Mouse (Mus musculus) embryonic facial prominence, embryonic 11.5 days (tissue): Measurements from ENCODE around the gene Cd300c. TPM values are rescaled to one million over a fixed set of nuclear protein-coding genes. Genes with fewer than 3 reads are reported as not detected.
A peak's percentile ranks its signal among the peaks of the same experiment; 100 is the strongest.
"Not testable (repeated sequence)": the region's sequence is repeated elsewhere in the genome, so short reads cannot be mapped to it uniquely, and the experiment has no call there.

Experiments
- ATAC-seq: fragments of 200-750 bp; cut with Nextera tagmentation; replicated peaks from 2 replicates; pipeline ENCODE4 v1.8.0; 2017; ENCODE audit warnings: low read depth; ENCODE audit not compliant: insufficient number of reproducible peaks, low FRiP score, low TSS enrichment
- DNase-seq: peaks from one replicate; pipeline ENCODE4 v3.0.0-alpha.2; 2015; ENCODE audit warnings: low spot score
- H3K27ac ChIP-seq: fragments of 300-500 bp; sonication (generic); replicated peaks from 2 replicates; pipeline ENCODE4 v1.5.1; 2014; ENCODE audit warnings: mild to moderate bottlenecking, low read depth, low read length, control low read depth
- H3K27me3 ChIP-seq: fragments of 300-500 bp; sonication (generic); 2 replicates; pipeline ENCODE4 v1.6.1; 2014; ENCODE audit warnings: mild to moderate bottlenecking, low read length, moderate library complexity, mixed read lengths; ENCODE audit not compliant: control insufficient read depth, insufficient read depth
- H3K36me3 ChIP-seq: fragments of 300-500 bp; sonication (generic); replicated peaks from 2 replicates; pipeline ENCODE4 v1.6.1; 2014; ENCODE audit warnings: low read depth, mild to moderate bottlenecking, low read length, moderate library complexity, mixed read lengths; ENCODE audit not compliant: control insufficient read depth, insufficient read depth
- H3K4me1 ChIP-seq: fragments of 300-500 bp; sonication (generic); 2 replicates; pipeline ENCODE4 v1.6.1; 2014; ENCODE audit warnings: low read length, mixed read lengths; ENCODE audit not compliant: control insufficient read depth, insufficient read depth
- H3K4me2 ChIP-seq: fragments of 300-500 bp; sonication (generic); 2 replicates; pipeline ENCODE4 v1.6.1; 2014; ENCODE audit warnings: low read depth, mild to moderate bottlenecking, control low read depth, low read length, moderate library complexity
- H3K4me3 ChIP-seq: fragments of 300-500 bp; sonication (generic); 2 replicates; pipeline ENCODE4 v1.5.1; 2014; ENCODE audit warnings: low read depth, low read length, control low read depth
- H3K9ac ChIP-seq: fragments of 300-500 bp; sonication (generic); replicated peaks from 2 replicates; pipeline ENCODE4 v1.6.1; 2014; ENCODE audit warnings: mild to moderate bottlenecking, control low read depth, low read length
- H3K9me3 ChIP-seq: fragments of 300-500 bp; sonication (generic); replicated peaks from 2 replicates; pipeline ENCODE4 v1.6.1; 2016; ENCODE audit warnings: mild to moderate bottlenecking, low read length, inconsistent platforms, mixed read lengths; ENCODE audit not compliant: control insufficient read depth
- whole genome bisulfite sequencing: fragments of 180-500 bp; shearing (Covaris S2); extraction: QIAGEN DNeasy Blood & Tissue Kit; methylation state at CpG from one replicate; pipeline ENCODE4 v1.1.7; 2014; 5-methylcytosine and 5-hydroxymethylcytosine counted together
- polyA plus RNA-seq: library from polyadenylated mRNA; unstranded; fragments of >200 nt; fragmentation: Nextera tagmentation; extraction: Ambion mirVana; gene quantifications from 2 replicates; pipeline ENCODE4 v1.2.1, GENCODE M21; 2014

Gene Cd300c
- polyA plus RNA-seq, 1 experiment from 2014 or later, result not detected

DNA sequence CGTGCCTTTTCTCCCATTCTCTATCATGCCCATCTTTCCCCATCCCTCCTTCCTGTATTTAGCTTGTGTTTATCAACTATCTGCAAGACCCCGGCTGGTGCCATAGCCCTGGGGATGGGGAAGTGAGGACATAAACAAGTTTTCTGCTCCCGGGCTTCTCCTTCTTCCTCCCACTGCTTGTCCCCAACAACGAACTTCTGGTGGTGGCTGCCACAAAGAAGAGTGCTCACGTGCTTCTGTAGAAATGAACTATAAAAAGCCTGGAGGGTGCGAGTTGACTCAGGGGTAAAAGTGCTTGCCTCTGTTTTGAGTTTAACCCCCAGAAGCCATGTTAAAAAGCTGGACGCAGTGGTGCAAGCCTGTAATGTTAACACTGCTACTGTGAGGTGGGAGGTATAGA, 54.0 kb downstream of the Cd300c start:
- DNase-seq, result no peak

DNA sequence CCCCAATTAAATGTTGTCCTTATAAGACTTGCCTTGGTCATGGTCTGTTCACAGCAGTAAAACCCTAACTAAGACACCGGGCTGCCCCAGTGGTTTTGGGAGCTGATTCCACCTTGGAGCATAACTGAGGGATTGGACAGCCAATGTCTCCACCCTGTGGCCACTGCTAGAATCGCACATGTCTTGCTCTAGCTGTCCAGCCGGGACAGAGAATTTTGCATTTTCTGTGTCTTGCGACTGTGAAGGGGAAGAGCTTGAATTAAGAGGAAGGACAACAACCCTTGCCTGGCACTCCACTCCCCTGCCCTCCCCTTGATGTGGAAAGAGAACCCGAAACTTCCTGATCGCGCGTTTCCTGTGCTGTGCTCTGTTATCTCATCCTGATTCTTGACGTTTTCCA, 56.1 kb downstream of the Cd300c start:
- peak; percentile 89 for DNase-seq
- Histone ChIP-seq H3K4me3 (no peak overlapping the region), H3K4me1 (no peaks in the 10 kb centered on the region), H3K36me3 (no peaks in the 10 kb centered on the region), H3K27me3 (no peaks in the 10 kb centered on the region), H3K27ac (no peak overlapping the region), H3K4me2 (no peak overlapping the region), H3K9ac (no peak overlapping the region), H3K9me3 (no peaks in the 10 kb centered on the region)
- WGBS, result 16% methylated on average over 9 of the region's 9 CpGs
- ATAC-seq, result no peak

More for the DNA sequence above, 54.0 kb downstream of the Cd300c start:
- no peak for ATAC-seq
- no peaks in the 10 kb centered on the region for H3K27me3 ChIP-seq
- no peak overlapping the region for H3K27ac ChIP-seq
- no peaks in the 10 kb centered on the region for H3K4me1 ChIP-seq
- 48% methylated on average over 7 of the region's 7 CpGs for WGBS
- no peak overlapping the region for H3K4me2 ChIP-seq
- no peak overlapping the region for H3K9ac ChIP-seq
- no peak overlapping the region for H3K4me3 ChIP-seq
- H3K9me3 ChIP-seq, result no peaks in the 10 kb centered on the region
- H3K36me3 ChIP-seq, result no peaks in the 10 kb centered on the region

DNA sequence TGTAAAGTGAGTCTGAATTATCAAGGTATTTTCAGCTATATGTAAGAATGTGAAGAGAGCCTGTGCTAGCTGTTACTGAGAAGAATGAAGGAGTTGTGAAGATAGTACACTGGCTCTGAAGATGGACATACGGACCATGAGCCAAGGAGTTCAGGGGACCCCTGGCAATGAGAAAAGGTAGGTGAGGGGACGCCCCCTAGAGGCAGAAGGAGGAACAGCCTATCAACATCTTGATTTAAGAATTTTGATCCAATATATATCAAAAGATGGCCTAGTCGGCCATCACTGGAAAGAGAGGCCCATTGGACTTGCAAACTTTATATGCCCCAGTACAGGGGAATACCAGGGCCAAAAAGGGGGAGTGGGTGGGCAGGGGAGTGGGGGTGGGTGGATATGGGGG, 59.4 kb downstream of the Cd300c start:
- not testable (repeated sequence) for H3K9me3 ChIP-seq, H3K27me3 ChIP-seq, H3K4me2 ChIP-seq, H3K36me3 ChIP-seq, DNase-seq, H3K9ac ChIP-seq, H3K4me1 ChIP-seq, ATAC-seq, H3K27ac ChIP-seq, H3K4me3 ChIP-seq
- 35% methylated on average over 3 of the region's 3 CpGs for WGBS

DNA sequence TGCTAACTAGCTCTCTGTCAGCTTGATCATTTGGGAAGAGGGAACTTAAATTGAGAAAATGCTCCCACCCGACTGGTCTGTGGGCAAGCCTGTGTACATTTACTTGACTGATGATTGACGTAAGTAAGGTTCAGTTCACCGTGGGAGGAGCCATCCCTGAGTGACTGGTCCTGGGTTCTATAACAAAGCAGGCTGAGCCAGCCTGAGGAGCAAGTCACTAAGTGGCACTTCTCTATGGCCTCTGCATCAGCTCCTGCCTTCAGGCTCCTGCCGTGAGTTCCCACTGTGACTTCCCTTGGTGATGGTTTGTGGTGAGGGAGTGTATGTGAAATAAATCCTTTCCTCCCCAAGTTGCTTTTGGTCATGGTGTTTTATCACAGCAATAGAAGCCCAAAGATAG, 60.9 kb downstream of the Cd300c start:
- Histone ChIP-seq H3K27me3 (no peaks in the 10 kb centered on the region), H3K9ac (no peak overlapping the region), H3K36me3 (no peaks in the 10 kb centered on the region), H3K4me2 (no peak overlapping the region), H3K9me3 (no peaks in the 10 kb centered on the region), H3K27ac (no peak overlapping the region), H3K4me1 (no peaks in the 10 kb centered on the region), H3K4me3 (no peak overlapping the region)
- 42% methylated on average over 4 of the region's 4 CpGs for WGBS
- ATAC-seq (no peak), DNase-seq (no peak)

DNA sequence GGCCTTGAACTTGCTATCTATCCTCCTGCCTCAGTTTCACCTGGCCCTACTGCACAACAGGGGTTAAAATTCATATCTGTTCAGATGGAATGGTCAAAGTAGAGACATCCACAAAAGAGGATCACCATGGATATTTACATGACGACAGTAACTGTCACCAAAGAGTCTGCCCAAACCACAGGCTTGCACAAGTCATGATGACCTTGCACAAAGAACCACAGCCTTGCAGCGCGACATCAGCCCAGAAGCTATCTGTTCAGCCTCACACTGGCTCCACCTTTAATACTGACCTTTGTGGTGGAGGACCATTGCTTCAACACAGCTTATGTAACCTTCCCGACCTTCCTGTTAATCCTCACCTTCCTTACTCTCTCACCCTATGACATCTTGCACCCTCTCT, 61.4 kb downstream of the Cd300c start:
- Histone ChIP-seq H3K9me3 (no peaks in the 10 kb centered on the region), H3K4me1 (no peaks in the 10 kb centered on the region), H3K9ac (no peak overlapping the region), H3K4me2 (no peak overlapping the region), H3K27me3 (no peaks in the 10 kb centered on the region), H3K27ac (no peak overlapping the region), H3K4me3 (no peak overlapping the region), H3K36me3 (no peaks in the 10 kb centered on the region)
- DNase-seq, result no peak
- no peak for ATAC-seq
- 75% methylated on average over 4 of the region's 4 CpGs for WGBS

Other genes with a start within 250 kb of the Cd300c start
- gene Dnaic2, start 241.7 kb downstream of the Cd300c start, polyA plus RNA-seq, result 1.4 and 1.6 TPM in 2 replicates
- 0.81 and 2.1 TPM in 2 replicates for gene Kif19a, start 203.8 kb downstream of the Cd300c start, polyA plus RNA-seq
- 9.5 and 9.8 TPM in 2 replicates for gene Btbd17, start 173.2 kb downstream of the Cd300c start, polyA plus RNA-seq
- gene Gpr142, start 170.2 kb downstream of the Cd300c start, polyA plus RNA-seq, result not detected in 2 replicates
- 31.5 and 36.4 TPM in 2 replicates for gene Gprc5c, start 118.0 kb downstream of the Cd300c start, polyA plus RNA-seq
- gene Cd300a, start 79.1 kb downstream of the Cd300c start, polyA plus RNA-seq, result 0.85 and 1.4 TPM in 2 replicates
- gene Cd300lb, start 34.8 kb downstream of the Cd300c start, polyA plus RNA-seq, result not detected in 2 replicates
- gene Cd300ld, start 20.8 kb upstream of the Cd300c start, polyA plus RNA-seq, result 0.07 and 0.15 TPM in 2 replicates
- 0.94 and 1.2 TPM in 2 replicates for gene Cd300c2, start 32.7 kb upstream of the Cd300c start, polyA plus RNA-seq
- gene Cd300ld2, start 47.0 kb upstream of the Cd300c start, polyA plus RNA-seq, result not detected in 2 replicates
- gene Cd300ld4, start 57.9 kb upstream of the Cd300c start, polyA plus RNA-seq, result not detected in 2 replicates
- gene Cd300ld5, start 68.6 kb upstream of the Cd300c start, polyA plus RNA-seq, result not detected in 2 replicates
- gene Cd300ld3, start 79.3 kb upstream of the Cd300c start, polyA plus RNA-seq, result not detected in 2 replicates
- gene Cd300e, start 93.0 kb upstream of the Cd300c start, polyA plus RNA-seq, result not detected in 2 replicates
- gene Rab37, start 122.3 kb upstream of the Cd300c start, polyA plus RNA-seq, result 1.4 and 1.9 TPM in 2 replicates
- gene Cd300lf, start 164.8 kb upstream of the Cd300c start, polyA plus RNA-seq, result not detected in 2 replicates
- 31.3 and 36.0 TPM in 2 replicates for gene Slc9a3r1, start 194.2 kb upstream of the Cd300c start, polyA plus RNA-seq
- 6.9 and 7.7 TPM in 2 replicates for gene Tmem104, start 218.3 kb upstream of the Cd300c start, polyA plus RNA-seq
- gene Nat9, start 218.7 kb upstream of the Cd300c start, polyA plus RNA-seq, result 15.5 and 19.5 TPM in 2 replicates